Mouse (Mus musculus) MEL (cell line): ENCODE measurements at regions not wholly inside any gene's neighbourhood (a gene's known extent, or its start where the extent isn't known, plus 50 kb on each side); places are given as distances from the start of the nearest gene placed in this dataset.

ENCODE experiments used
- DNase-seq: peaks from one replicate; pipeline ENCODE4 v3.0.0; 2011; ENCODE audit warnings: low read depth, low spot score
- H3K27ac ChIP-seq: 2 replicates; pipeline ENCODE4 v1.5.1; 2012; ENCODE audit warnings: low read depth, mild to moderate bottlenecking, control low read depth, low read length, moderate library complexity; ENCODE audit not compliant: control insufficient read depth
- H3K27me3 ChIP-seq, 2 experiments: fragments of 150-350 bp in 1 of 2; sonication (generic) in 1 of 2; 2 replicates each; pipeline ENCODE4 v1.6.1; 2012; ENCODE audit warnings: low read length in 2 of 2, mild to moderate bottlenecking in 2 of 2, improper control_type of control experiment in 1 of 2, moderate library complexity in 1 of 2; ENCODE audit not compliant: insufficient read depth in 2 of 2, control insufficient read depth in 1 of 2
- H3K36me3 ChIP-seq, 2 experiments: 2 replicates each; pipeline ENCODE4 v1.6.1; 2012 to 2014; ENCODE audit warnings: low read length in 2 of 2, improper control_type of control experiment in 1 of 2, inconsistent platforms in 1 of 2, mild to moderate bottlenecking in 1 of 2; ENCODE audit not compliant: insufficient read depth in 2 of 2, control insufficient read depth in 1 of 2
- H3K4me1 ChIP-seq, 2 experiments: fragments of 150-350 bp in 1 of 2; sonication (generic) in 1 of 2; 2 replicates each; pipeline ENCODE4 v1.6.1; 2012; ENCODE audit warnings: low read length in 2 of 2, improper control_type of control experiment in 1 of 2, mild to moderate bottlenecking in 1 of 2; ENCODE audit not compliant: insufficient read depth in 2 of 2, control insufficient read depth in 1 of 2
- H3K4me3 ChIP-seq, 2 experiments: fragments of 150-350 bp in 1 of 2; sonication (generic) in 1 of 2; 2 replicates each; pipeline ENCODE4 v1.5.1; 2012; ENCODE audit warnings: low read depth in 2 of 2, low read length in 2 of 2, mild to moderate bottlenecking in 2 of 2, moderate library complexity in 2 of 2, control low read depth in 1 of 2, improper control_type of control experiment in 1 of 2; ENCODE audit not compliant: control insufficient read depth in 1 of 2, insufficient read depth in 1 of 2
- H3K79me2 ChIP-seq: 2 replicates; pipeline ENCODE4 v1.6.1; 2012; ENCODE audit warnings: mild to moderate bottlenecking, low read length, moderate library complexity; ENCODE audit not compliant: control insufficient read depth, poor library complexity, insufficient read depth
- H3K9ac ChIP-seq: 2 replicates; pipeline ENCODE4 v1.6.1; 2012; ENCODE audit warnings: low read depth, mild to moderate bottlenecking, control low read depth, low read length, moderate library complexity; ENCODE audit not compliant: control insufficient read depth, poor library complexity, severe bottlenecking
- H3K9me3 ChIP-seq: fragments of 150-350 bp; sonication (generic); replicated peaks from 2 replicates; pipeline ENCODE4 v1.6.1; 2012; ENCODE audit warnings: mild to moderate bottlenecking, low read length, improper control_type of control experiment, moderate library complexity; ENCODE audit not compliant: insufficient read depth
- CHD1 ChIP-seq: IDR thresholded peaks from 2 replicates; pipeline ENCODE4 v1.6.1; 2012; ENCODE audit warnings: low read depth, mild to moderate bottlenecking, inconsistent platforms, low read length, improper control_type of control experiment
- JUND ChIP-seq: IDR thresholded peaks from 2 replicates; pipeline ENCODE4 v1.6.1; 2011; ENCODE audit warnings: low read depth, mild to moderate bottlenecking, improper control_type of control experiment, low read length
- MAX ChIP-seq: IDR thresholded peaks from 2 replicates; pipeline ENCODE4 v1.6.1; 2011; ENCODE audit warnings: low read length, improper control_type of control experiment
- MEF2A ChIP-seq: IDR thresholded peaks from 2 replicates; pipeline ENCODE4 v1.6.1; 2014; ENCODE audit warnings: low read depth, mild to moderate bottlenecking, inconsistent platforms, low read length, improper control_type of control experiment; ENCODE audit not compliant: poor library complexity, insufficient replicate concordance, severe bottlenecking; ENCODE audit errors: extremely low read depth
- NELFE ChIP-seq: IDR thresholded peaks from 2 replicates; pipeline ENCODE4 v1.6.1; 2011; ENCODE audit warnings: low read depth, low read length, improper control_type of control experiment
- POLR2A ChIP-seq, 2 experiments: IDR thresholded peaks; 2 replicates each; pipeline ENCODE4 v1.6.1; 2011 to 2012; ENCODE audit warnings: low read length in 2 of 2, mild to moderate bottlenecking in 2 of 2, control low read depth in 1 of 2, improper control_type of control experiment in 1 of 2, low read depth in 1 of 2, moderate library complexity in 1 of 2; ENCODE audit not compliant: control insufficient read depth in 1 of 2, insufficient read depth in 1 of 2, poor library complexity in 1 of 2
- SIN3A ChIP-seq: IDR thresholded peaks from 2 replicates; pipeline ENCODE4 v1.6.1; 2012; ENCODE audit warnings: low read length, improper control_type of control experiment, inconsistent platforms
- SMC3 ChIP-seq: IDR thresholded peaks from 2 replicates; pipeline ENCODE4 v1.6.1; 2011; ENCODE audit warnings: low read depth, low read length, improper control_type of control experiment
- TBP ChIP-seq: IDR thresholded peaks from 2 replicates; pipeline ENCODE4 v1.8.0; 2011; ENCODE audit warnings: low read depth, low read length, improper control_type of control experiment
- TCF12 ChIP-seq: IDR thresholded peaks from 2 replicates; pipeline ENCODE4 v1.6.1; 2014; ENCODE audit warnings: low read depth, mild to moderate bottlenecking, inconsistent platforms, low read length, improper control_type of control experiment, moderate library complexity
- USF1 ChIP-seq: IDR thresholded peaks from 2 replicates; pipeline ENCODE4 v1.6.1; 2014; ENCODE audit warnings: low read depth, mild to moderate bottlenecking, inconsistent platforms, low read length, improper control_type of control experiment, moderate library complexity
- ZMIZ1 ChIP-seq: IDR thresholded peaks from 2 replicates; pipeline ENCODE4 v1.6.1; 2012; ENCODE audit warnings: low read depth, mild to moderate bottlenecking, inconsistent platforms, low read length, improper control_type of control experiment, moderate library complexity

DNA sequence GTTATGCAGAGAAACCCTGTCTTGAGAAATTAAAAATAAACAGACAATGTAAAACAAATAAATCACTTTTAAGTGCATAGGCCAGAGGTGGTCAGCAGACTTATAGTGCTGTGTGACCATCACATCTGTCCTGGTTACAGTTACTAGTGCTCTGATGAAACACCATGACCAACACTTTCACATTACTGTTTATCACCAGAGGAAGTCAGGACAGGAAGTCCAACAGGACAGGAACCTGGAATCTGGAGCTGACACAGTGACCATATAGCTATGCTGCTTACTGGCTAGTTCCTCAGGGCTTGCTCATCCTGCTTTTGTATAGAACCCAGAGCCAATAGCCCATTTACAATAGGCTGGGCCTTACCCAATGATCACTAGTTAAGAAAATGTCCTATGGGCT is 51.0 kb upstream of the Klf13 start:
- no peak overlapping the region for H3K27ac ChIP-seq
- H3K4me1 ChIP-seq: peaks cover 12 to 35% of the 10 kb centered on the region in 2 experiments
- H3K27me3 ChIP-seq: no peaks in the 10 kb centered on the region
- peaks cover 0 to 10% of the 10 kb centered on the region in 2 experiments; a peak in 2 of 4 replicates for H3K36me3 ChIP-seq
- H3K4me3 ChIP-seq: no peak overlapping the region
- DNase-seq: no peak
- no peaks in the 10 kb centered on the region for H3K9me3 ChIP-seq
- no peaks in the 10 kb centered on the region for H3K79me2 ChIP-seq
- TF ChIP-seq SIN3A: no peak
- no peak for TF ChIP-seq TCF12
- no peak for TF ChIP-seq USF1
- no peak for TF ChIP-seq JUND
- TF ChIP-seq SMC3: no peak
- no peak for TF ChIP-seq POLR2A (IDR thresholded peaks at IDR 0.05; ENCODE audit: control insufficient read depth in 1 of 2, insufficient read depth in 1 of 2, low read depth in 1 of 2, low read length in 2 of 2, poor library complexity in 1 of 2)
- no peak for TF ChIP-seq TBP
- TF ChIP-seq MAX: no peak
- TF ChIP-seq NELFE: no peak
- TF ChIP-seq ZMIZ1: no peak
- no peak for TF ChIP-seq MEF2A
- TF ChIP-seq CHD1: no peak
- no peak overlapping the region for H3K9ac ChIP-seq
